Mouse (Mus musculus) heart, adult 2 months (tissue): ENCODE measurements around the gene Aldh1a2.

Experiments
- CTCF ChIP-seq: fragments of 200-600 bp; IDR thresholded peaks from 2 replicates; pipeline ENCODE4 v1.8.1; 2022; ENCODE audit warnings: antibody characterized with exemption, mild to moderate bottlenecking, moderate library complexity
- EP300 ChIP-seq: fragments of 200-500 bp; IDR thresholded peaks from 2 replicates; pipeline ENCODE4 v1.6.1; 2011; ENCODE audit warnings: low read depth, low read length, control low read depth; ENCODE audit not compliant: insufficient read depth
- POLR2A ChIP-seq: fragments of 200-500 bp; IDR thresholded peaks from 2 replicates; pipeline ENCODE4 v1.6.1; 2011; ENCODE audit warnings: mild to moderate bottlenecking, low read depth, low read length, control low read depth; ENCODE audit not compliant: insufficient read depth

DNA sequence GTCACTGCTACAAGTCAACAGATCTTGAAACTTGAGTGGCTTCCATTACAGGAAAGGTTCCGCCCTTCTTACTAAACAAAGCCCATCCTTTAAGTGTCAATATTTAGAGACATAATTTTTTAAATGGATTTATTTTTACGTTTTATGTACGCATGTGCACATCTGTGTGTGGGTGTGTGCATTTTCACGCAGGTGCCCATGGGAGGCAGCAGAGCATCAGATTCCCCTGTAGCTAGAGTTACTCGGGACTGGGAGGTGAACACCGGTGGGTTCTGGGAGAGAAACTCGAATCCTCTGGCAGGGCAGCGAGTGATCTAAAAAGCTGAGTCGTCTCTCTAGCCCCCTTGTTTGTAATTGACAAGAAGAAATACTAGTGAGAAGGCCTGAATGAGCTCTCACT lies 42.1 kb upstream of the Aldh1a2 start:
- no peak for TF ChIP-seq CTCF
- TF ChIP-seq POLR2A = no peak
- no peak for TF ChIP-seq EP300
